Mouse (Mus musculus) MEL-GATA-1-ER (cell line): ENCODE data around the gene Yipf4.

Source experiments
- DNase-seq: peaks from one replicate; pipeline ENCODE4 v3.0.0-alpha.2; 2012; ENCODE audit warnings: low read depth; ENCODE audit errors: extremely low read depth

Yipf4 gene

GRCm38 (mm10) chr17:74522797-74523723, 33.8 kb downstream of the Yipf4 start:
- DNase-seq = no peak

- no peak for DNase-seq
Measured at GRCm38 (mm10) chr17:74526117-74526516, 36.8 kb downstream of the Yipf4 start.

- DNase-seq = no peak
Measured at GRCm38 (mm10) chr17:74526806-74527653, 37.7 kb downstream of the Yipf4 start.

- peak; percentile 96 for DNase-seq
Measured at GRCm38 (mm10) chr17:74527729-74528607, 38.7 kb downstream of the Yipf4 start, which contains the start of gene Birc6. TSS of gene Birc6 (plus strand) at chr17:74528295.

GRCm38 (mm10) chr17:74528648-74529532, 39.6 kb downstream of the Yipf4 start:
- no peak for DNase-seq

- DNase-seq = no peak
Measured at GRCm38 (mm10) chr17:74529533-74529824, 40.2 kb downstream of the Yipf4 start.

- DNase-seq = no peak
Measured at GRCm38 (mm10) chr17:74534971-74535370, 45.7 kb downstream of the Yipf4 start.

- no peak for DNase-seq
Measured at GRCm38 (mm10) chr17:74537526-74537925, 48.2 kb downstream of the Yipf4 start.

GRCm38 (mm10) chr17:74543615-74544014, 54.3 kb downstream of the Yipf4 start:
- no peak for DNase-seq
